Mouse (Mus musculus): ENCODE results near the gene Plgrkt. TPM values are rescaled to one million over a fixed set of nuclear protein-coding genes. Genes with fewer than 3 reads are reported as not detected.
"Not testable (repeated sequence)": the region's sequence is repeated elsewhere in the genome, so short reads cannot be mapped to it uniquely, and the experiment has no call there.

Gene Plgrkt
- total RNA-seq (2014; fragmentation: Nextera tagmentation) (179 and 190 TPM in 2 replicates), total RNA-seq (2017) (439 and 475 TPM in 2 replicates), polyA plus RNA-seq (2012) (38.2 and 39.8 TPM in 2 replicates)

GRCm38 (mm10) chr19:29366969-29367622, at the start of gene Plgrkt, which contains the start of gene Cd274:
Gene Plgrkt, minus strand, starts transcription at chr19:29367390.
Gene Cd274, plus strand, starts transcription at chr19:29367455.
- peak; percentile 84 for ATAC-seq (ENCODE audit: extremely low read depth, insufficient number of reproducible peaks, low FRiP score, poor library complexity, severe bottlenecking)
- Histone ChIP-seq H3K4me3 (ENCODE audit: low read depth, low read length) (peak within 1 kb of the TSS; percentile 73), H3K27me3 (ENCODE audit: insufficient read depth, low read length) (no peaks in the 10 kb centered on the region), H3K4me1 (ENCODE audit: insufficient read depth, low read depth, low read length) (peaks cover 64% of the 10 kb centered on the region), H3K9me3 (replicated peaks) (no peaks in the 10 kb centered on the region), H3K36me3 (replicated peaks) (peaks cover 18% of the 10 kb centered on the region)
- peak; percentile 82 for DNase-seq (ENCODE audit: low spot score)
- TF ChIP-seq POLR2AphosphoS5 (IDR thresholded peaks at IDR 0.05; ENCODE audit: insufficient replicate concordance, low read depth, low read length) (no peak), TAL1 (conservative IDR thresholded peaks at IDR 0.05; ENCODE audit: low read depth, low read length) (no peak), GATA2 (IDR thresholded peaks at IDR 0.05; ENCODE audit: borderline replicate concordance, low read depth, low read length) (no peak), CTCF (IDR thresholded peaks at IDR 0.05; ENCODE audit: low read depth, low read length) (no peak), GATA1 (IDR thresholded peaks at IDR 0.05; ENCODE audit: borderline replicate concordance, low read length) (no peak)

GRCm38 (mm10) chr19:29416393-29416902, 49.3 kb upstream of the Plgrkt start:
- no peaks in the 10 kb centered on the region for H3K36me3 ChIP-seq (replicated peaks)
- peaks cover 55% of the 10 kb centered on the region for H3K4me1 ChIP-seq (ENCODE audit: insufficient read depth, low read depth, low read length)
- H3K4me3 ChIP-seq (ENCODE audit: low read depth, low read length) = no peak overlapping the region
- H3K27me3 ChIP-seq (ENCODE audit: insufficient read depth, low read length) = no peaks in the 10 kb centered on the region
- DNase-seq (ENCODE audit: low spot score) = no peak
- ATAC-seq (ENCODE audit: extremely low read depth, insufficient number of reproducible peaks, low FRiP score, poor library complexity, severe bottlenecking) = no peak
- H3K9me3 ChIP-seq (replicated peaks) = no peaks in the 10 kb centered on the region
- no peak for TF ChIP-seq GATA1 (IDR thresholded peaks at IDR 0.05; ENCODE audit: borderline replicate concordance, low read length)
- no peak for TF ChIP-seq GATA2 (IDR thresholded peaks at IDR 0.05; ENCODE audit: borderline replicate concordance, low read depth, low read length)
- TF ChIP-seq CTCF (IDR thresholded peaks at IDR 0.05; ENCODE audit: low read depth, low read length) = no peak
- TF ChIP-seq TAL1 (conservative IDR thresholded peaks at IDR 0.05; ENCODE audit: low read depth, low read length) = no peak
- TF ChIP-seq POLR2AphosphoS5 (IDR thresholded peaks at IDR 0.05; ENCODE audit: insufficient replicate concordance, low read depth, low read length) = no peak

GRCm38 (mm10) chr19:29414917-29415316, 47.7 kb upstream of the Plgrkt start:
- not testable (repeated sequence) for H3K36me3 ChIP-seq (replicated peaks); DNase-seq (ENCODE audit: low spot score); H3K4me3 ChIP-seq (ENCODE audit: low read depth, low read length); ATAC-seq (ENCODE audit: extremely low read depth, insufficient number of reproducible peaks, low FRiP score, poor library complexity, severe bottlenecking); H3K9me3 ChIP-seq (replicated peaks); H3K27me3 ChIP-seq (ENCODE audit: insufficient read depth, low read length)
- peaks cover 49% of the 10 kb centered on the region for H3K4me1 ChIP-seq (ENCODE audit: insufficient read depth, low read depth, low read length)

- no peak for ATAC-seq (ENCODE audit: extremely low read depth, insufficient number of reproducible peaks, low FRiP score, poor library complexity, severe bottlenecking)
- TF ChIP-seq CTCF (IDR thresholded peaks at IDR 0.05; ENCODE audit: low read depth, low read length) = no peak
- no peak for TF ChIP-seq POLR2AphosphoS5 (IDR thresholded peaks at IDR 0.05; ENCODE audit: insufficient replicate concordance, low read depth, low read length)
- no peak for TF ChIP-seq TAL1 (conservative IDR thresholded peaks at IDR 0.05; ENCODE audit: low read depth, low read length)
- TF ChIP-seq GATA2 (IDR thresholded peaks at IDR 0.05; ENCODE audit: borderline replicate concordance, low read depth, low read length) = no peak
- TF ChIP-seq GATA1 (IDR thresholded peaks at IDR 0.05; ENCODE audit: borderline replicate concordance, low read length) = no peak
- Histone ChIP-seq H3K36me3 (replicated peaks) (no peaks in the 10 kb centered on the region), H3K27me3 (ENCODE audit: insufficient read depth, low read length) (no peaks in the 10 kb centered on the region), H3K9me3 (replicated peaks) (no peaks in the 10 kb centered on the region), H3K4me3 (ENCODE audit: low read depth, low read length) (no peak overlapping the region), H3K4me1 (ENCODE audit: insufficient read depth, low read depth, low read length) (peaks cover 49% of the 10 kb centered on the region)
- no peak for DNase-seq (ENCODE audit: low spot score)
Observed at GRCm38 (mm10) chr19:29414513-29414912, 47.3 kb upstream of the Plgrkt start.

- ATAC-seq (ENCODE audit: extremely low read depth, insufficient number of reproducible peaks, low FRiP score, poor library complexity, severe bottlenecking) = no peak
- Histone ChIP-seq H3K36me3 (replicated peaks) (no peaks in the 10 kb centered on the region), H3K9me3 (replicated peaks) (no peaks in the 10 kb centered on the region), H3K4me1 (ENCODE audit: insufficient read depth, low read depth, low read length) (peaks cover 44% of the 10 kb centered on the region), H3K27me3 (ENCODE audit: insufficient read depth, low read length) (no peaks in the 10 kb centered on the region), H3K4me3 (ENCODE audit: low read depth, low read length) (no peak overlapping the region)
- TF ChIP-seq GATA2 (IDR thresholded peaks at IDR 0.05; ENCODE audit: borderline replicate concordance, low read depth, low read length) = no peak
- TF ChIP-seq GATA1 (IDR thresholded peaks at IDR 0.05; ENCODE audit: borderline replicate concordance, low read length) = no peak
- TF ChIP-seq TAL1 (conservative IDR thresholded peaks at IDR 0.05; ENCODE audit: low read depth, low read length) = no peak
- TF ChIP-seq CTCF (IDR thresholded peaks at IDR 0.05; ENCODE audit: low read depth, low read length) = no peak
- no peak for TF ChIP-seq POLR2AphosphoS5 (IDR thresholded peaks at IDR 0.05; ENCODE audit: insufficient replicate concordance, low read depth, low read length)
- DNase-seq (ENCODE audit: low spot score) = no peak
Observed at GRCm38 (mm10) chr19:29412476-29413420, 45.6 kb upstream of the Plgrkt start.

GRCm38 (mm10) chr19:29410619-29411018, 43.4 kb upstream of the Plgrkt start, which contains the start of gene Pdcd1lg2:
Gene Pdcd1lg2, plus strand, starts transcription at chr19:29410919.
- Histone ChIP-seq H3K27me3 (ENCODE audit: insufficient read depth, low read length) (no peaks in the 10 kb centered on the region), H3K4me3 (ENCODE audit: low read depth, low read length) (no peak within 1 kb of the TSS), H3K4me1 (ENCODE audit: insufficient read depth, low read depth, low read length) (peaks cover 40% of the 10 kb centered on the region), H3K36me3 (replicated peaks) (no peaks in the 10 kb centered on the region), H3K9me3 (replicated peaks) (no peaks in the 10 kb centered on the region)
- TF ChIP-seq POLR2AphosphoS5 (IDR thresholded peaks at IDR 0.05; ENCODE audit: insufficient replicate concordance, low read depth, low read length) = no peak
- no peak for TF ChIP-seq GATA1 (IDR thresholded peaks at IDR 0.05; ENCODE audit: borderline replicate concordance, low read length)
- no peak for TF ChIP-seq TAL1 (conservative IDR thresholded peaks at IDR 0.05; ENCODE audit: low read depth, low read length)
- no peak for DNase-seq (ENCODE audit: low spot score)
- no peak for ATAC-seq (ENCODE audit: extremely low read depth, insufficient number of reproducible peaks, low FRiP score, poor library complexity, severe bottlenecking)
